Mouse (Mus musculus) ES-Bruce4 (cell line): ENCODE data around the gene Obsl1.

ENCODE experiments used
- CTCF ChIP-seq: IDR thresholded peaks from one replicate; pipeline ENCODE4 v1.8.1; 2011; ENCODE audit warnings: low read depth, low read length
- POLR2A ChIP-seq: IDR thresholded peaks from one replicate; pipeline ENCODE4 v1.8.1; 2011; ENCODE audit warnings: low read length; ENCODE audit not compliant: insufficient read depth

- no peak for TF ChIP-seq POLR2A
- no peak for TF ChIP-seq CTCF
Measured at GRCm38 (mm10) chr1:75549289-75550279, 43.3 kb upstream of the Obsl1 start.
